Mouse (Mus musculus) forebrain, embryonic 11.5 days (tissue): ENCODE data around the gene Plekhh1. TPM values are rescaled to one million over a fixed set of nuclear protein-coding genes. Genes with fewer than 3 reads are reported as not detected.

Experiments
- ATAC-seq: fragments of 200-750 bp; cut with Nextera tagmentation; replicated peaks from 2 replicates; pipeline ENCODE4 v1.8.0; 2017; ENCODE audit warnings: moderate TSS enrichment; ENCODE audit not compliant: low FRiP score
- DNase-seq: peaks from one replicate; pipeline ENCODE4 v3.0.0-alpha.2; 2017; ENCODE audit warnings: low spot score
- H3K27ac ChIP-seq: fragments of 300-500 bp; sonication (generic); 2 replicates; pipeline ENCODE4 v1.5.1; 2014; ENCODE audit warnings: low read depth, low read length
- H3K27me3 ChIP-seq: fragments of 300-500 bp; sonication (generic); 2 replicates; pipeline ENCODE4 v1.6.1; 2014; ENCODE audit warnings: mild to moderate bottlenecking, low read length, mixed read lengths; ENCODE audit not compliant: control insufficient read depth, insufficient read depth
- H3K36me3 ChIP-seq: fragments of 300-500 bp; sonication (generic); 2 replicates; pipeline ENCODE4 v1.6.1; 2014; ENCODE audit warnings: mild to moderate bottlenecking, low read length, moderate library complexity, mixed read lengths; ENCODE audit not compliant: control insufficient read depth, insufficient read depth
- H3K4me1 ChIP-seq: fragments of 300-500 bp; sonication (generic); replicated peaks from 2 replicates; pipeline ENCODE4 v1.6.1; 2014; ENCODE audit warnings: low read length, mixed read lengths; ENCODE audit not compliant: control insufficient read depth, insufficient read depth
- H3K4me2 ChIP-seq: fragments of 300-500 bp; sonication (generic); 2 replicates; pipeline ENCODE4 v1.6.1; 2014; ENCODE audit warnings: low read depth, mild to moderate bottlenecking, low read length, moderate library complexity, mixed read lengths; ENCODE audit not compliant: severe bottlenecking
- H3K4me3 ChIP-seq: fragments of 300-500 bp; sonication (generic); 2 replicates; pipeline ENCODE4 v1.5.1; 2014; ENCODE audit warnings: low read depth, low read length
- H3K9ac ChIP-seq: fragments of 300-500 bp; sonication (generic); 2 replicates; pipeline ENCODE4 v1.6.1; 2014; ENCODE audit warnings: low read length
- H3K9me3 ChIP-seq: fragments of 300-500 bp; sonication (generic); 2 replicates; pipeline ENCODE4 v1.6.1; 2016; ENCODE audit warnings: low read length, mixed read lengths; ENCODE audit not compliant: control insufficient read depth
- WGBS: fragments of 180-500 bp; shearing (Covaris S2); extraction: QIAGEN DNeasy Blood & Tissue Kit; methylation state at CpG from one replicate; pipeline ENCODE4 v1.1.7; 2014; 5-methylcytosine and 5-hydroxymethylcytosine counted together
- polyA plus RNA-seq: library from polyadenylated mRNA; unstranded; fragments of >200 nt; fragmentation: Nextera tagmentation; extraction: Ambion mirVana; gene quantifications from 2 replicates; pipeline ENCODE4 v1.2.1, GENCODE M21; 2014

Plekhh1 gene
- polyA plus RNA-seq, 1 experiment from 2014 or later, result 8.4 TPM

GRCm38 (mm10) chr12:79059573-79059972 lies 30.6 kb downstream of the Plekhh1 start:
- Histone ChIP-seq H3K4me1 (no peaks in the 10 kb centered on the region), H3K4me3 (no peak overlapping the region), H3K4me2 (no peak overlapping the region), H3K27ac (no peak overlapping the region), H3K27me3 (no peaks in the 10 kb centered on the region), H3K9me3 (no peaks in the 10 kb centered on the region), H3K36me3 (no peaks in the 10 kb centered on the region), H3K9ac (no peak overlapping the region)
- no peak for DNase-seq
- no peak for ATAC-seq
- WGBS, result 85% methylated on average over 6 of the region's 6 CpGs

GRCm38 (mm10) chr12:79060134-79060533 lies 31.2 kb downstream of the Plekhh1 start:
- Histone ChIP-seq H3K27me3 (no peaks in the 10 kb centered on the region), H3K4me1 (no peaks in the 10 kb centered on the region), H3K9ac (no peak overlapping the region), H3K9me3 (no peaks in the 10 kb centered on the region), H3K36me3 (no peaks in the 10 kb centered on the region), H3K4me2 (no peak overlapping the region), H3K4me3 (no peak overlapping the region), H3K27ac (no peak overlapping the region)
- ATAC-seq (no peak), DNase-seq (no peak)
- WGBS, result 92% methylated on average over 9 of the region's 9 CpGs

DNA sequence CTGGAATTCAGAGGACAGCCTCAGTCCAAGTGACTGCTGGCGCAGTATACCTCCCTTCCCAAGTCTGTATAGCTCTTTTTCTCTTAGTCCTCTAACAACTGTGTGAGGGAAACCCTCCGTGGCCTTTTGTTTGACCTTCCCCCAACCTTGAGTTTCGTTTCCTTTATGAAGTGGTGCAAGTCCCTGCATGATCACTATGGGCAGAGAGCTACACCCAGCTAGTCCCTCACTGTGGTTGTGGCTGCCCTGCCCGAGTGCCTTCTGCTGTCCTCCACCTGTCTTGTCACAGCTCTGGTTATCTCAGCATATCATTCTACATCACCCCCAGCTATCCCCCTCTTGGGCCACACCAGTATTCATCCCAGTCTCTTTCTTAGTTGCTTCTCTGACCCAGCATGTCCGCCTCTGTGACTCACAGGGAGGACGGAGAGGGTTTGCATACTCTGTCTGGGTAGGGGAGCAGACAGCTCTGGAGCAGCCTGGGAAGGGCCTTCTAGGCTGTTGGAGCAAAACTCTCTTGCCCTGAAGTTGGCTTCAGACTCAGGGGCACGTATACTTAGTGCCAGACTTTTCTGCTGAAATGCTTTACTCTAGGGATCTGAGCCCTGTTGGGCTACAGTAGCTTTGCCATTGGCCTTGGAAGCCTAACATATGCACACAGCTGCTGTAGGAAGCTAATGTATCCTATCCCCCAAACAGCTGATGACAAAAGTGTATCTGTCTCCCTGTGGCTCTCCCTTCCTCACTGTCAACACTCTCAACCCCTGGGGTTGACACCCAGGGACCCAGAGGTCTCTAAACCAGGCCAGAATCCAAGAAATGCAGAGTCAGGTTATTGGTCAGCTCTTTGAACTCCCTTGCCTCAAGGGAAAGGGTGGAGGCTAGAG lies 32.0 kb downstream of the Plekhh1 start:
- H3K27ac ChIP-seq, result no peak overlapping the region
- H3K4me1 ChIP-seq, result no peaks in the 10 kb centered on the region
- WGBS, result 84% methylated on average over 7 of the region's 7 CpGs
- no peak overlapping the region for H3K9ac ChIP-seq
- no peak overlapping the region for H3K4me3 ChIP-seq
- DNase-seq (no peak), ATAC-seq (no peak)
- H3K4me2 ChIP-seq, result no peak overlapping the region
- H3K27me3 ChIP-seq, result no peaks in the 10 kb centered on the region
- H3K9me3 ChIP-seq, result no peaks in the 10 kb centered on the region
- H3K36me3 ChIP-seq, result no peaks in the 10 kb centered on the region

- H3K4me1 ChIP-seq, result no peaks in the 10 kb centered on the region
- no peak overlapping the region for H3K4me2 ChIP-seq
- DNase-seq (no peak), ATAC-seq (no peak)
- 90% methylated on average over 13 of the region's 13 CpGs for WGBS
- H3K36me3 ChIP-seq, result no peaks in the 10 kb centered on the region; the same call in 1 of the 2 replicates
- H3K4me3 ChIP-seq, result no peak overlapping the region
- no peak overlapping the region for H3K9ac ChIP-seq
- H3K9me3 ChIP-seq, result no peaks in the 10 kb centered on the region
- H3K27me3 ChIP-seq, result no peaks in the 10 kb centered on the region
- H3K27ac ChIP-seq, result no peak overlapping the region
Observed at GRCm38 (mm10) chr12:79064451-79064850, 35.5 kb downstream of the Plekhh1 start.

GRCm38 (mm10) chr12:79066431-79066830 lies 37.5 kb downstream of the Plekhh1 start:
- 88% methylated on average over 9 of the region's 9 CpGs for WGBS
- H3K9ac ChIP-seq, result no peak overlapping the region
- ATAC-seq (no peak), DNase-seq (no peak)
- H3K9me3 ChIP-seq, result no peaks in the 10 kb centered on the region
- H3K27me3 ChIP-seq, result no peaks in the 10 kb centered on the region
- H3K4me3 ChIP-seq, result no peak overlapping the region
- H3K36me3 ChIP-seq, result no peaks in the 10 kb centered on the region; the same call in 1 of the 2 replicates
- no peak overlapping the region for H3K27ac ChIP-seq
- no peaks in the 10 kb centered on the region for H3K4me1 ChIP-seq
- no peak overlapping the region for H3K4me2 ChIP-seq

GRCm38 (mm10) chr12:79067526-79067925 lies 38.6 kb downstream of the Plekhh1 start:
- no peak overlapping the region for H3K9ac ChIP-seq
- no peaks in the 10 kb centered on the region for H3K9me3 ChIP-seq
- no peaks in the 10 kb centered on the region; the same call in 1 of the 2 replicates for H3K36me3 ChIP-seq
- no peaks in the 10 kb centered on the region for H3K27me3 ChIP-seq
- H3K27ac ChIP-seq, result no peak overlapping the region
- no peak for DNase-seq
- H3K4me1 ChIP-seq, result no peaks in the 10 kb centered on the region
- ATAC-seq, result no peak
- 89% methylated on average over 5 of the region's 5 CpGs for WGBS
- no peak overlapping the region for H3K4me2 ChIP-seq
- no peak overlapping the region for H3K4me3 ChIP-seq

DNA sequence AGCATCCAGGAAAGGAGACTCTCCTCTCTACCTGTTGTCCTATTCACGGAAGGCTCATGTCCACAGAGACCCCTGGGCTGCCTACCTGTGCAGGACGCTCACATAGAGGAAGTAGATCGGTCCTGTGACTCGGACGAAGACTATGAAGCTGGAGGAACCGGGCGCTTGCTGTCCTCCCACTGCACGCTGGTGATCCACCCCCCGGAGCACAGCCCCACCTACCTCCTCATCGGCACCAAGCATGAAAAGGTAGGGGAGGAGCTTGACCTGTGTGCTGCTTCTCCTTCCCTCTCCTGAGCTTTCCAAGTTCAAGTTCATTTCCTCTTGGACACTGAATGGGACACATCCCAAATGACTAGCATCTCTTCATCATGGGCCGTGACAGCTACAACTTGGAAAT lies 39.3 kb downstream of the Plekhh1 start:
- no peak overlapping the region for H3K4me3 ChIP-seq
- H3K4me1 ChIP-seq, result no peaks in the 10 kb centered on the region
- H3K27ac ChIP-seq, result no peak overlapping the region
- H3K36me3 ChIP-seq, result no peaks in the 10 kb centered on the region; the same call in 1 of the 2 replicates
- H3K9ac ChIP-seq, result no peak overlapping the region
- no peaks in the 10 kb centered on the region for H3K9me3 ChIP-seq
- H3K4me2 ChIP-seq, result no peak overlapping the region
- WGBS, result 94% methylated on average over 11 of the region's 11 CpGs
- DNase-seq, result no peak
- H3K27me3 ChIP-seq, result no peaks in the 10 kb centered on the region
- no peak for ATAC-seq

- no peak for DNase-seq
- H3K36me3 ChIP-seq, result peaks cover 5% of the 10 kb centered on the region; the same call in 1 of the 2 replicates
Observed at GRCm38 (mm10) chr12:79069187-79069608, 40.2 kb downstream of the Plekhh1 start.

DNA sequence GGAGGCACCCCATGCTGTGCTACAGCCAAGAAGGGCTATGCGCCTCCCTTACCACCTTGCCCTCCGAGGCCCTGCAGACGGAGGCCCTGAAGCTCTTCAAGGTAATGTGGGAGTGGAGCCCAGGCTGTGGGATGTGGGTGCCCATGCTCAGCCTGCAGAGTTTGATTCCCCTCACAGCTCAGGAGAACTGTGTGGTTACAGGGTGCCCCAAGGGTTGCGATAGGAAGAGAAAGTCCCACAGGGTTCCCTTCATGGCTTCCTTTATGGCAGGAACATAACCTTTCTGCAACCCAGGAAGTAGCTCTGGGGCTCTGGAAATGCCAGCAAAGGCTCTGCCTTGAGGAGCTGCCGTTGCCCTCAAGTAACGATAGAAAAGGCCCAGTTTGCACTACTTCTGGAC lies 41.0 kb downstream of the Plekhh1 start:
- Histone ChIP-seq H3K9ac (no peak overlapping the region), H3K27ac (no peak overlapping the region), H3K9me3 (no peaks in the 10 kb centered on the region), H3K4me1 (no peaks in the 10 kb centered on the region), H3K36me3 (peaks cover 8% of the 10 kb centered on the region; the same call in 1 of the 2 replicates), H3K27me3 (no peaks in the 10 kb centered on the region), H3K4me3 (no peak overlapping the region), H3K4me2 (no peak overlapping the region)
- no peak for DNase-seq
- 88% methylated on average over 6 of the region's 6 CpGs for WGBS
- ATAC-seq, result no peak

More at GRCm38 (mm10) chr12:79069187-79069608, 40.2 kb downstream of the Plekhh1 start:
- no peak overlapping the region for H3K4me3 ChIP-seq
- no peak for ATAC-seq
- no peak overlapping the region for H3K27ac ChIP-seq
- H3K9ac ChIP-seq, result no peak overlapping the region
- no peaks in the 10 kb centered on the region for H3K27me3 ChIP-seq
- H3K4me1 ChIP-seq, result no peaks in the 10 kb centered on the region
- no peaks in the 10 kb centered on the region for H3K9me3 ChIP-seq
- 94% methylated on average over 6 of the region's 6 CpGs for WGBS
- H3K4me2 ChIP-seq, result no peak overlapping the region
